Mouse (Mus musculus) heart, embryonic 12.5 days (tissue): ENCODE results near the gene Borcs6. TPM values are rescaled to one million over a fixed set of nuclear protein-coding genes. Genes with fewer than 3 reads are reported as not detected.

Source experiments
- ATAC-seq: fragments of 200-750 bp; cut with Nextera tagmentation; 2 replicates; pipeline ENCODE4 v1.8.0; 2017; ENCODE audit warnings: moderate TSS enrichment, moderate library complexity; ENCODE audit not compliant: insufficient number of reproducible peaks, low FRiP score
- H3K27ac ChIP-seq: fragments of 300-500 bp; sonication (generic); 2 replicates; pipeline ENCODE4 v1.5.1; 2016; ENCODE audit warnings: mild to moderate bottlenecking, moderate library complexity; ENCODE audit not compliant: poor library complexity, severe bottlenecking
- H3K27me3 ChIP-seq: fragments of 300-500 bp; sonication (generic); replicated peaks from 2 replicates; pipeline ENCODE4 v1.6.1; 2016; ENCODE audit warnings: mild to moderate bottlenecking, moderate library complexity
- H3K36me3 ChIP-seq: fragments of 300-500 bp; sonication (generic); 2 replicates; pipeline ENCODE4 v1.6.1; 2016; ENCODE audit warnings: mild to moderate bottlenecking, moderate library complexity
- H3K4me1 ChIP-seq: fragments of 300-500 bp; sonication (generic); replicated peaks from 2 replicates; pipeline ENCODE4 v1.6.1; 2016; ENCODE audit warnings: mild to moderate bottlenecking
- H3K4me2 ChIP-seq: fragments of 300-500 bp; sonication (generic); 2 replicates; pipeline ENCODE4 v1.6.1; 2016; ENCODE audit warnings: mild to moderate bottlenecking, moderate library complexity
- H3K4me3 ChIP-seq: fragments of 300-500 bp; sonication (generic); 2 replicates; pipeline ENCODE4 v1.5.1; 2016; ENCODE audit warnings: mild to moderate bottlenecking
- H3K9ac ChIP-seq: fragments of 300-500 bp; sonication (generic); 2 replicates; pipeline ENCODE4 v1.6.1; 2016; ENCODE audit warnings: mild to moderate bottlenecking, moderate library complexity
- H3K9me3 ChIP-seq: fragments of 300-500 bp; sonication (generic); replicated peaks from 2 replicates; pipeline ENCODE4 v1.6.1; 2016; ENCODE audit warnings: mild to moderate bottlenecking, moderate library complexity
- WGBS: fragments of 180-500 bp; shearing (Covaris S2); methylation state at CpG from one replicate; pipeline ENCODE4 v1.1.7; 2016; 5-methylcytosine and 5-hydroxymethylcytosine counted together
- polyA plus RNA-seq: library from polyadenylated mRNA; unstranded; fragments of >200 nt; fragmentation: Nextera tagmentation; extraction: Ambion mirVana; gene quantifications from 2 replicates; pipeline ENCODE4 v1.2.1, GENCODE M21; 2016

The Borcs6 gene
- polyA plus RNA-seq, 1 experiment from 2014 or later = 10.7 TPM

DNA sequence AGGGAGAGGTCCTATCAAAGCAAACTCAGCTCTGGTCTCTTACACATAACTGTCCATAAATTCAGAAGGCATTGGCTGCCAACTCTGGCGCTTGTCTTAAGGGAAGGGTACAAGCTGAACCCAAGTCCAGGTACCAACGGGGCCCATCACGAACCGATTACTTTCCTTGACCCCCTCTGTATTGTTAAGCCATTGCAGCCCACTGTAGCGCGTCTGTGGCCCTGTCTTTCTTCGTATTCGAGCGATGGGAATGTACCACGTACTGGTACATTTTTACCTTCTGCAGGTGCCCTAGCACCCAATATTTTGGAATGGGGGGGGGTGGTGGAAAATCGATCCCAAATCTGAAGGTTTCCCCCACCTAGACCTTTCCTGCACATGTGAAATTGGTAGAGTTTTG is 12.7 kb downstream of the Borcs6 start:
- H3K27me3 ChIP-seq = no peaks in the 10 kb centered on the region
- H3K4me3 ChIP-seq = peak overlapping the region; percentile 40
- H3K9ac ChIP-seq = peak overlapping the region; percentile 70
- H3K4me1 ChIP-seq = peaks cover 24% of the 10 kb centered on the region
- H3K27ac ChIP-seq = peak overlapping the region; percentile 66; the same call in 1 of the 2 replicates
- no peaks in the 10 kb centered on the region for H3K36me3 ChIP-seq
- ATAC-seq = no peak
- peak overlapping the region; percentile 70 for H3K4me2 ChIP-seq
- 80% methylated on average over 11 of the region's 11 CpGs for WGBS
- no peaks in the 10 kb centered on the region for H3K9me3 ChIP-seq

DNA sequence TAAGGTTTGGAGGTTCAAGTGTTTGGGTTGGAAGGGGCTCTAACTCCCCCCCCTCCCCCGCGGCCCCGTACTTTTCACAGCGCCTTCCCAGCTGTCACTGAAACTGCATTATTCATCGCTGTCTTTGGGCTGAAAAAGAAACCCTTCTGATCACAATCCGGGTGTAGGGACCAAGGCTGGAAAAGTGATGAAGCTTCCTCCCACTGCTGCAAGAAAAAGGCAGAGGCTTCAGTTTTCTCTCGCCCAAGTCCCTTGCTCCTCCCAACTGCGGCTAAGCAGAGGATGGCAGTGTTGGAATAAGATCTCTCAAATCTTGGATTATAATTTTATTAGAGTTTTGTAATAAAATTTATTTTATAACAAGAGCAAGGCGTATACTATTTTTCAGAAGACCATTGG is 13.1 kb downstream of the Borcs6 start:
- no peak for ATAC-seq
- H3K9ac ChIP-seq = peak overlapping the region; percentile 70

DNA sequence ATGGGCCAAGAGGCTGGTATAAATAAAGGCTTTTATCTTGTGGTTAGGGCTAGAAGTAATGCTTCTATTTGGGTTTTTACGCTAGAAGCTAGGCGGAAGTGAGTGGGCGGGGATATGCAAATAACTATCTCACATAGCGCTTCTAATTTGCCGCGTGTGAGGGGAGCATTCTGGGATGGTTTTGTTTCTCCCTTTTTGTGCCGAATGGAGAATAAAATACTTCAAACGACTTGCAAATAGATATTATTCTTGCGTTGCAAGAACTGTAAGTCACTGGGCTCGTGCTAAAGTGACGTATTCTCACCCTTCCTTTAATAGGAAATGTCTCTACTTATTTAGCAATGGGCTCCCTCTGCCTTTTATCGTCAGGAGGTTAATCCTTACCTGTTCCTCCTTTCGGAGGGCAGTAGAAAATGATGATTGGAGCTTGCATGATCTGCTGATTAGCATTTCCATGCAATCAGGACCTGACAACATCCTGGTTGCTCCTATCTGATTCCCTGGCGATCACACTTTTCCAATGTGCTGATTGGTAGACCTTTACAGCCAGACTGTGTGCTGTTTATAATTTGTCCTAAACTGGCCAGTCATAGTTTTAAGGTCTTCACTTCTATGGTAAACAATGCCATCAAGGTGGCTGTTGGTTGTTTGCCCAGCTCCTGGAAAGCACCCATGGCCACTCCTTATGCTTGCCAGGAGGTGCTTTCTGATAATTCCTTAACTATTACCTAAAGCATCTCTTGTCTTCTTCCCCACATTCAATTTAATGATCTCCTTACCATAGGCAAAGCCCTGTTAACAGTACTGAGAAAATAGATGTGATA is 13.8 kb downstream of the Borcs6 start:
- no peaks in the 10 kb centered on the region for H3K9me3 ChIP-seq
- no peaks in the 10 kb centered on the region for H3K36me3 ChIP-seq
- H3K4me1 ChIP-seq = peaks cover 18% of the 10 kb centered on the region
- peak overlapping the region; percentile 70 for H3K4me2 ChIP-seq
- peak; percentile 63 for ATAC-seq
- H3K27ac ChIP-seq = peak overlapping the region; percentile 80
- 0% methylated on average over 14 of the region's 14 CpGs for WGBS
- peak overlapping the region; percentile 70 for H3K9ac ChIP-seq
- peak overlapping the region; percentile 40 for H3K4me3 ChIP-seq
- no peaks in the 10 kb centered on the region for H3K27me3 ChIP-seq

More for the DNA sequence above, 13.1 kb downstream of the Borcs6 start:
- Histone ChIP-seq H3K27me3 (no peaks in the 10 kb centered on the region), H3K9me3 (no peaks in the 10 kb centered on the region), H3K4me3 (peak overlapping the region; percentile 40), H3K4me2 (peak overlapping the region; percentile 70), H3K36me3 (no peaks in the 10 kb centered on the region), H3K27ac (peak overlapping the region; percentile 66), H3K4me1 (peaks cover 20% of the 10 kb centered on the region)
- 15% methylated on average over 9 of the region's 9 CpGs for WGBS

DNA sequence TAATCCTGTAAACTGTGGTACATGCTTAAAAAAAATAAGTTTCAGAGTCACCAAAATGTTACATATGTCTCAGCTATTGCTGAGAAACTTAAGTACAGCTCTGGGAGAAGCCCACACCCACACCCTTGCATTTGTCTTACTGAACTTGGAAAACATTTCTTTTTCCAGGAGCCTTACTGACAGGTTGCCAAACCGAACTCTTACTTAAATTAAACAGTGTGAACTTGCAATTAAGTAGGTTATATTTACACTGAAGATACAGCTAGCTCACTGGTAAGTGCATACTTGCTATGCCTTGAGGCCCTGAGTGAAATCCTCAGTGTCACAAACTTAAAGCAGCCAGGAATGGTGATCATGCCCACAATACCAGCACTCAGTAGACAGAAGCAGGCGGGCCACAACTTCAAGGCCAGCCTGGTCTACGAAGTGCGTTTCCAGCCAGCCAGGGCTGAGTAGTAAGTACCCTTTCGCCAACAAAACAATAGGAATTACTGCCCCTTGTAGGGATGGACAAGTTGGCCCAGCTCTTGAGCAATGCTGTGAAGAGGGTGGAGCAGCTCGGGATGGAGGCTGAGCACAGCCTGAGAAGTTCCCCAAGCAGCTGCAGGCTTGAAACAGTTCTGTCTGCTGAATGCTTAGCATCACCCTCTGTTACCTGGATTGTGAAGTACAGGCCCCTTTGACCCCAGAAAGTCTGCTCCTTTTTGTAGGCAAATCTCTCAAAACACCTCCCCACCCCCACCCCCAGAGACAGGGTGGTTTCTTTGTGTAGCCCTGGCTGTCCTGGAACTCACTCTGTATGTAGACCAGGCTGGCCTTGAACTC is 14.6 kb downstream of the Borcs6 start:
- ATAC-seq = no peak
- 44% methylated on average over 6 of the region's 6 CpGs for whole genome bisulfite sequencing
- H3K9me3 ChIP-seq = no peaks in the 10 kb centered on the region
- no peaks in the 10 kb centered on the region for H3K36me3 ChIP-seq
- H3K27me3 ChIP-seq = no peaks in the 10 kb centered on the region
- peak overlapping the region; percentile 80; the same call in 1 of the 2 replicates for H3K27ac ChIP-seq
- H3K4me2 ChIP-seq = no peak overlapping the region
- H3K9ac ChIP-seq = no peak overlapping the region
- peaks cover 18% of the 10 kb centered on the region for H3K4me1 ChIP-seq
- H3K4me3 ChIP-seq = no peak overlapping the region

DNA sequence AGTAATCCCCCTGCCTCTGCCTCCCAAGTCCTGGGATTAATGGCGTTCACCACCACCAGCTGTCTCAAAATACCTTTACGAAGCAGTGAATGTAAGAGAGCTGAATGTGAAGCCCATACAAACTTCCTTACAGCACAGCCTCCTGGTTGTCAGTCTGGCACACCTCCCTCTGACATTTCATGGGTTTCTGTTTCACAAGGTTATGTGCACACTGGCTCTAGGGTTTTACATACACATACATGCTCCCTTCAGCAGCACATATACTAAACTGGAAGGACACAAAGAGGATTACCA is 15.2 kb downstream of the Borcs6 start:
- Histone ChIP-seq H3K27me3 (no peaks in the 10 kb centered on the region), H3K36me3 (no peaks in the 10 kb centered on the region), H3K9me3 (no peaks in the 10 kb centered on the region), H3K9ac (no peak overlapping the region), H3K4me3 (no peak overlapping the region), H3K4me2 (no peak overlapping the region), H3K4me1 (peaks cover 18% of the 10 kb centered on the region), H3K27ac (no peak overlapping the region)
- ATAC-seq = no peak
- 47% methylated on average over 2 of the region's 2 CpGs for WGBS

DNA sequence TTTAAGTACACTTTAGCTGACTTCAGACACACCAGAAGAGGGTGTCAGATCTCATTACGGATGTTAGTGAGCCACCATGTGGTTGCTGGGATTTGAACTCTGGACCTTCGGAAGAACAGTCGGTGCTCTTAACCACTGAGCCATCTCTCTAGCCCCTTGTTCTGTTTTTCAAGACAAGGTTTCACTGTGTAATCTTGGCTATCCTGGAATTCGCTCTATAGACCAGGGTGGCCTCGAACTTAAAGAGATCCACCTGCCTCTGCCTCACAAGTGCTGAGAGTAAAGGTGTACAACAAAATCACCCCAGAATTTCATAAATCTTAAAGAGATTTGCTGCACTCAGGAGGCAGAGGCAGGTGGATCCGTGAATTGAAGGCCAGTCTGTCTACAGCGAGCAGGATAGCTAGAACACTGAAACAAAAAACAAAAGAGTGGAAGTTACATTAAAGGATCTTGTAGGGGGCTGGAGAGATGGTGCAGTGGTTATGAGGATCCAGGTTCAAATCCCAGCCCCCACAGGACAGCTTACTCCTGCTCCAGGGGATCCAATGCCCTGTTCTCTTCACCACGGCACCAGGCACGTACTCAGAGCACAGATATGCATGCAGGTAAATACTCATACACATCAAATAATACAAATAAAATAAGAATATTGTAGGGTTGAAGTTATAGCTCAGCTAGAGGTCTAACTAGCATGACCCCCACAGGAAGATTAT is 16.4 kb downstream of the Borcs6 start:
- H3K9ac ChIP-seq = no peak overlapping the region
- ATAC-seq = no peak
- H3K27me3 ChIP-seq = no peaks in the 10 kb centered on the region
- no peaks in the 10 kb centered on the region for H3K36me3 ChIP-seq
- H3K4me2 ChIP-seq = no peak overlapping the region
- no peak overlapping the region for H3K27ac ChIP-seq
- H3K4me3 ChIP-seq = no peak overlapping the region
- H3K9me3 ChIP-seq = no peaks in the 10 kb centered on the region
- 55% methylated on average over 9 of the region's 9 CpGs for WGBS
- peaks cover 14% of the 10 kb centered on the region for H3K4me1 ChIP-seq

DNA sequence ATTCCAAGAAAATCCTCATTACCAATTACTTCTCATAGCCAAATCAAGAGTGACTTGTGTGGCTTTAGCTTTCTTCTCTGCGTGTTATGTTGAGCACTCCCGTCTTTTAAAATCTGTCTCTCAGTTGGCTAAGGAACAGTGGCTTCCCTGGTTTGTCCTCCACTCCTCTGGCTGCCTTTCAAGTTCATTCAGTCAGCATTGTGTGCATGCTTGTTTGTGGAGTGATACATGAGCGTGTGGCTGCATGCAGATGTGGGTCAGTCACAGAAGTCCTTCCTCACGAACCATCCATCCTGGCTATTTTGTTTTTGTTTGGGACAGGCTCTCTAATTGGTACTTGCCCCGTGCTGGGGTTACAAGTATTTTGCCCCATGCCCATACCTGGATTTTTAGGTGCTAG is 17.1 kb downstream of the Borcs6 start:
- no peaks in the 10 kb centered on the region for H3K9me3 ChIP-seq
- H3K27ac ChIP-seq = no peak overlapping the region
- H3K4me3 ChIP-seq = no peak overlapping the region
- no peak for ATAC-seq
- H3K27me3 ChIP-seq = no peaks in the 10 kb centered on the region
- H3K4me1 ChIP-seq = peaks cover 7% of the 10 kb centered on the region
- H3K9ac ChIP-seq = no peak overlapping the region
- 78% methylated on average over 5 of the region's 5 CpGs for WGBS
- no peaks in the 10 kb centered on the region for H3K36me3 ChIP-seq
- no peak overlapping the region for H3K4me2 ChIP-seq

DNA sequence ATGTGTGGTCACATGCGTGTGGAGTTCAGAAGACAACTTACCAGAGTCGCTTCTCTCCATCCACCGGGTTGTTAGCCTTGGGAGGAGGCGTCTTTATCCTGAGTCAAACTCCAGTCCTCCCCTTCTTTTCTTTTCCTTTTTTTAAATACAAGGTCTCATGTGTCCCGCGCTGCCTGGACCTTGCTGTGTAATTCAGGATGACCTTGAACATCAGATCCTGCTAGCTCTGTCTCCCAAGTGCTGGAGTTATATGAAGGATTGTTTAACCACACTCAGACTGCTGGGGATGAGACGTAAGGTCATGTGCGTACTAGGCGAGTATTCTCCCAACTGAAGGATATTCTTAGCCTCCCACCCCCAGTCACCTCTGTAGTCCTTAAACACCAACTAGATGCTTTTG is 17.8 kb downstream of the Borcs6 start:
- no peak overlapping the region for H3K27ac ChIP-seq
- 73% methylated on average over 9 of the region's 9 CpGs for WGBS

DNA sequence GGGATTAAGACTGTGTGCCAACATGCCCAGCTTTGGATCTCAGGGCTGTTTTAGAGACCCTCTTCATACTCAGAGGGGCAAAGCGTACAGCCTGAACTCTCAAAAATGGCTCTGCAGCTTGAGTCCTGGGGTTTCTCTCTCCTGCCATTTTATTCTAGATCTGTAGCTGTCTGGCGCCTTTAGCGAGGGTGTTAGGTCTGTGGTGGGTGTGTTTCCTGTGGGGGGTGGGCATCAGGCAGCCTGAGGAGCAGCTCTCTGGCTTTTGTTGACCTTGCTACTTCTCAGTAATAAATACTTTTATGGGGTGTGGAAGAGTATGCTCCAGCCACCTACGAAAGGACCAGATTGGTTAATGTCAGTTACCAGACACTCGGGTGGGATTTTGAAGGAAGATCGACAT is 18.5 kb downstream of the Borcs6 start:
- ATAC-seq = no peak
- H3K4me2 ChIP-seq = no peak overlapping the region
- 71% methylated on average over 6 of the region's 6 CpGs for WGBS

More for the DNA sequence above, 17.8 kb downstream of the Borcs6 start:
- no peak overlapping the region for H3K4me3 ChIP-seq
- H3K36me3 ChIP-seq = no peaks in the 10 kb centered on the region
- H3K4me1 ChIP-seq = peaks cover 4% of the 10 kb centered on the region
- H3K27me3 ChIP-seq = no peaks in the 10 kb centered on the region
- no peak overlapping the region for H3K4me2 ChIP-seq
- H3K9ac ChIP-seq = no peak overlapping the region
- H3K9me3 ChIP-seq = no peaks in the 10 kb centered on the region
- ATAC-seq = no peak

DNA sequence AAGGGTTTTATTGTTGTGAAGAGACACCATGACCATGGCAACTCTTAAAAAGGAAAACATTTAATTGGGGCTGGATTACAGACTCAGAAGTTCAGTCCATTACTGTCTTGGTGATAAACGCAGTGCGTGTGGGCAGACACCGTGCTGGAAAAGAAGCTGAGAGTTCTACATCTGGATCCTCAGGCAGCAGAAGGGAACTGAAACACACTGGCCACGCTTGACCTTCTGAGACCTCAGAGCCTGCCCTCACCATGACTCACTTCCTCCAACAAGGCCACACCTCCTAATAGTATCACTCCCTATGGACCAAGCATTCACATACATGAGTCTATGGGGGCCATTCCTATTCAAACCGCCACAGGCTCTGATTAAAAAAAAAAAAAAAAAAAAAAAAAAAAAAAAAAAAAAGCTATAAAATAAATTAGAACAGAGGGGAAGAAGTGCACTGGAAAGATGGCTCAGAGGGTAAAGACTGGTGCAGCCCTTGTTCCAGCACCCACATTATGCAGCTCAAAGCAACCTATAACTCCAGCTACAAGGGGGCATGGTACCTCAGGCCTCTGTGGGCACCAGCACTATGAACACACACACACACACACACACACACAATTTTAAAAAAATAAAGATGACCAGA is 19.4 kb downstream of the Borcs6 start:
- WGBS = 57% methylated on average over 5 of the region's 5 CpGs
- Histone ChIP-seq H3K4me3 (no peak overlapping the region), H3K9me3 (no peaks in the 10 kb centered on the region), H3K36me3 (no peaks in the 10 kb centered on the region), H3K27ac (no peak overlapping the region), H3K4me2 (no peak overlapping the region), H3K9ac (no peak overlapping the region), H3K4me1 (no peaks in the 10 kb centered on the region), H3K27me3 (no peaks in the 10 kb centered on the region)
- no peak for ATAC-seq

More for the DNA sequence above, 18.5 kb downstream of the Borcs6 start:
- H3K27me3 ChIP-seq = no peaks in the 10 kb centered on the region
- H3K4me1 ChIP-seq = no peaks in the 10 kb centered on the region
- no peaks in the 10 kb centered on the region for H3K9me3 ChIP-seq
- H3K36me3 ChIP-seq = no peaks in the 10 kb centered on the region
- no peak overlapping the region for H3K4me3 ChIP-seq
- H3K27ac ChIP-seq = no peak overlapping the region
- H3K9ac ChIP-seq = no peak overlapping the region
